Mouse (Mus musculus) CH12.LX (cell line): ENCODE data around the gene Nat8f4. TPM values are rescaled to one million over a fixed set of nuclear protein-coding genes. Genes with fewer than 3 reads are reported as not detected.

Source experiments
- DNase-seq: peaks from one replicate; pipeline ENCODE4 v3.0.0-alpha.2; 2013; ENCODE audit errors: extremely low read depth
- H3K27ac ChIP-seq: 2 replicates; pipeline ENCODE4 v1.5.1; 2012; ENCODE audit warnings: low read depth, mild to moderate bottlenecking, control low read depth, moderate library complexity; ENCODE audit not compliant: insufficient read depth
- H3K27me3 ChIP-seq: replicated peaks from 2 replicates; pipeline ENCODE3; 2012; ENCODE audit warnings: inconsistent platforms
- H3K36me3 ChIP-seq, 2 experiments: replicated peaks in 1 of 2; 2 replicates each; pipeline versions ENCODE3 to v1.6.1; 2012; ENCODE audit warnings: inconsistent platforms in 1 of 2, low read length in 1 of 2, mild to moderate bottlenecking in 1 of 2, mixed read lengths in 1 of 2, moderate library complexity in 1 of 2; ENCODE audit not compliant: control insufficient read depth in 1 of 2, insufficient read depth in 1 of 2
- H3K4me1 ChIP-seq, 2 experiments: 2 replicates each; pipeline ENCODE4 v1.6.1; 2012; ENCODE audit warnings: inconsistent platforms in 1 of 2, moderate library complexity in 1 of 2; ENCODE audit not compliant: insufficient read depth in 2 of 2, control insufficient read depth in 1 of 2
- H3K4me2 ChIP-seq: 2 replicates; pipeline ENCODE4 v1.6.1; 2012; ENCODE audit warnings: low read depth, mild to moderate bottlenecking, control low read depth; ENCODE audit not compliant: poor library complexity, insufficient read depth, severe bottlenecking
- H3K4me3 ChIP-seq, 3 experiments: fragments of 150-350 bp in 1 of 3; sonication (generic) in 1 of 3; replicated peaks in 1 of 3; 2 replicates each; pipeline versions ENCODE3 to v1.5.1; 2011 to 2012; ENCODE audit warnings: low read depth in 2 of 3, low read length in 2 of 3, mild to moderate bottlenecking in 2 of 3, moderate library complexity in 2 of 3, control low read depth in 1 of 3, improper control_type of control experiment in 1 of 3, inconsistent platforms in 1 of 3, mixed read lengths in 1 of 3; ENCODE audit not compliant: poor library complexity in 1 of 3
- H3K79me2 ChIP-seq: replicated peaks from 2 replicates; pipeline ENCODE4 v1.6.1; 2012; ENCODE audit warnings: mild to moderate bottlenecking, moderate library complexity; ENCODE audit not compliant: control insufficient read depth, poor library complexity, insufficient read depth, severe bottlenecking; ENCODE audit errors: extremely low read depth
- H3K9ac ChIP-seq: 2 replicates; pipeline ENCODE4 v1.6.1; 2012; ENCODE audit warnings: low read depth, mild to moderate bottlenecking, control low read depth, moderate library complexity; ENCODE audit not compliant: insufficient read depth
- H3K9me3 ChIP-seq: replicated peaks from 2 replicates; pipeline ENCODE3; 2012; ENCODE audit warnings: low read length, inconsistent platforms, mixed read lengths
- BHLHE40 ChIP-seq: IDR thresholded peaks from 2 replicates; pipeline ENCODE4 v1.6.1; 2011; ENCODE audit warnings: mild to moderate bottlenecking, low read depth, low read length, improper control_type of control experiment
- E2F4 ChIP-seq: IDR thresholded peaks from 2 replicates; pipeline ENCODE4 v1.6.1; 2011; ENCODE audit warnings: low read depth, low read length, improper control_type of control experiment; ENCODE audit not compliant: insufficient replicate concordance
- GABPA ChIP-seq: IDR thresholded peaks from 2 replicates; pipeline ENCODE4 v1.6.1; 2012; ENCODE audit warnings: low read depth, low read length, improper control_type of control experiment, inconsistent platforms; ENCODE audit not compliant: insufficient replicate concordance
- KAT2A ChIP-seq: IDR thresholded peaks from 2 replicates; pipeline ENCODE4 v1.6.1; 2012; ENCODE audit warnings: low read length, improper control_type of control experiment, inconsistent platforms; ENCODE audit not compliant: insufficient replicate concordance
- MAFK ChIP-seq: IDR thresholded peaks from 2 replicates; pipeline ENCODE4 v1.6.1; 2011; ENCODE audit warnings: low read length, improper control_type of control experiment; ENCODE audit not compliant: insufficient replicate concordance
- MAZ ChIP-seq: IDR thresholded peaks from 2 replicates; pipeline ENCODE4 v1.6.1; 2012; ENCODE audit warnings: low read depth, mild to moderate bottlenecking, inconsistent platforms, low read length, improper control_type of control experiment, moderate library complexity
- MXI1 ChIP-seq: IDR thresholded peaks from 2 replicates; pipeline ENCODE4 v1.6.1; 2011; ENCODE audit warnings: mild to moderate bottlenecking, low read depth, low read length, improper control_type of control experiment
- NRF1 ChIP-seq: IDR thresholded peaks from 2 replicates; pipeline ENCODE4 v1.6.1; 2014; ENCODE audit warnings: low read depth, mild to moderate bottlenecking, inconsistent platforms, low read length, improper control_type of control experiment, moderate library complexity
- PAX5 ChIP-seq: IDR thresholded peaks from 2 replicates; pipeline ENCODE4 v1.6.1; 2012; ENCODE audit warnings: low read length, inconsistent platforms, mixed read lengths
- POLR2AphosphoS2 ChIP-seq: IDR thresholded peaks from 2 replicates; pipeline ENCODE4 v1.6.1; 2011; ENCODE audit warnings: low read depth, low read length, improper control_type of control experiment
- TBP ChIP-seq: conservative IDR thresholded peaks from 2 replicates; pipeline ENCODE4 v1.6.1; 2011; ENCODE audit warnings: low read depth, low read length, improper control_type of control experiment
- ZC3H11A ChIP-seq: IDR thresholded peaks from 2 replicates; pipeline ENCODE4 v1.6.1; 2012; ENCODE audit warnings: low read depth, mild to moderate bottlenecking, inconsistent platforms, low read length, improper control_type of control experiment
- ZKSCAN1 ChIP-seq: IDR thresholded peaks from 2 replicates; pipeline ENCODE4 v1.6.1; 2012; ENCODE audit warnings: low read depth, inconsistent platforms, low read length, improper control_type of control experiment, borderline replicate concordance
- ZNF384 ChIP-seq: IDR thresholded peaks from 2 replicates; pipeline ENCODE4 v1.6.1; 2012; ENCODE audit warnings: low read depth, low read length, improper control_type of control experiment, inconsistent platforms
- dilution Hi-C: fragments of 300-500 bp; cut with MboI; formaldehyde crosslinking; loops from 2 replicates; pipeline ENCODE4 v1.14.3; 2020; ENCODE audit warnings: low sequenced_read_pairs; ENCODE audit not compliant: extremely low pct_unique_long_range_greater_than_20kb, extremely low pct_ligation_motif_present
- in situ Hi-C: fragments of 300-500 bp; cut with MboI; formaldehyde crosslinking; loops from 3 replicates; pipeline ENCODE4 v1.14.3; 2019; ENCODE audit warnings: low sequenced_read_pairs, low pct_ligation_motif_present, low pct_unique_long_range_greater_than_20kb, mixed read lengths
- polyA plus RNA-seq: library from polyadenylated mRNA; unstranded; fragments of >175 nt; gene quantifications from 2 replicates; pipeline ENCODE4 v1.2.1, GENCODE M21; 2012; ENCODE audit warnings: low read depth; ENCODE audit not compliant: insufficient read length
- total RNA-seq, 2 experiments: library from RNA; depleted of rRNA; stranded (reverse); fragments of 300-350 nt in 1 of 2; fragments of >200 nt in 1 of 2; gene quantifications; 2 replicates each; pipeline ENCODE4 v1.2.3; 2012 to 2014

The Nat8f4 gene
- total and polyA plus RNA-seq, 3 experiments = 1.8 to 2.4 (median 2.3) TPM

GRCm38 (mm10) chr6:85915141-85915538 lies 10.5 kb upstream of the Nat8f4 start:
- Histone ChIP-seq H3K27me3 (no peaks in the 10 kb centered on the region), H3K79me2 (0 out of 2 replicates have a peak, but pooled peaks cover 6% of the 10 kb centered on the region), H3K36me3 (peaks cover 0 to 18% of the 10 kb centered on the region in 2 experiments), H3K4me1 (peaks cover 0 to 6% of the 10 kb centered on the region in 2 experiments; a peak in 1 of 4 replicates), H3K9me3 (no peaks in the 10 kb centered on the region), H3K27ac (no peak overlapping the region), H3K4me3 (peak overlapping the region; percentile 69 to 95 (median 78)), H3K4me2 (peak overlapping the region; percentile 73), H3K9ac (peak overlapping the region; percentile 94)
- dilution Hi-C loops = no loop called here
- DNase-seq = peak; percentile 9
- TF ChIP-seq KAT2A (no peak), ZC3H11A (no peak), MXI1 (no peak), MAFK (no peak), TBP (no peak), ZKSCAN1 (no peak), ZNF384 (no peak), E2F4 (no peak), POLR2AphosphoS2 (no peak), PAX5 (no peak)
- in situ Hi-C loops = loop anchor here (25.0 kb wide), 2 partner anchors 328 to 453 kb away; partner anchors contain the start of genes Alms1, Cct7 and Pradc1

- Histone ChIP-seq H3K9ac (no peak within 1 kb of the TSS), H3K9me3 (no peaks in the 10 kb centered on the region), H3K4me1 (peaks cover 0 to 6% of the 10 kb centered on the region in 2 experiments; a peak in 1 of 4 replicates), H3K27me3 (no peaks in the 10 kb centered on the region), H3K79me2 (no peaks in the 10 kb centered on the region), H3K27ac (no peak within 1 kb of the TSS), H3K36me3 (peaks cover 0 to 8% of the 10 kb centered on the region in 2 experiments), H3K4me3 (no peak within 1 kb of the TSS), H3K4me2 (no peak within 1 kb of the TSS)
- dilution Hi-C loops = no loop called here
- in situ Hi-C loops = loop anchor here (25.0 kb wide), 2 partner anchors 324 to 449 kb away; partner anchors contain the start of genes Alms1, Cct7 and Pradc1
- TF ChIP-seq GABPA (no peak), MAZ (no peak), NRF1 (no peak), BHLHE40 (no peak)
- DNase-seq = no peak
Observed at GRCm38 (mm10) chr6:85911587-85911986, 6.9 kb upstream of the Nat8f4 start, which contains the start of gene Tprkb. Gene Tprkb (plus strand): TSS chr6:85911865.
